Mouse (Mus musculus): ENCODE data around the gene Dph6. TPM values are rescaled to one million over a fixed set of nuclear protein-coding genes. Genes with fewer than 3 reads are reported as not detected.

Dph6 gene
- 17.8 and 18.0 TPM in 2 replicates for polyA plus RNA-seq (2012; rRNA removed)

- peak; percentile 41; the same call in 1 of the 2 replicates for TF ChIP-seq POLR2A (IDR thresholded peaks at IDR 0.05; ENCODE audit: extremely low read depth, insufficient read depth, low read length)
- TF ChIP-seq CTCF (IDR thresholded peaks at IDR 0.05; ENCODE audit: extremely low read depth, insufficient read depth, low read length) = no peak
- Histone ChIP-seq H3K4me1 (ENCODE audit: control insufficient read depth, insufficient read depth, low read length) (no peaks in the 10 kb centered on the region), H3K27ac (ENCODE audit: insufficient read depth, low read length) (peak within 1 kb of the TSS; percentile 89), H3K4me3 (ENCODE audit: insufficient read depth, low read length) (peak within 1 kb of the TSS; percentile 66)
These were observed at the start of gene Dph6 for GRCm38 (mm10) chr2:114654365-114655239. Dph6 (minus strand) TSS chr2:114654964.

- Histone ChIP-seq H3K4me1 (ENCODE audit: control insufficient read depth, insufficient read depth, low read length) (no peaks in the 10 kb centered on the region), H3K4me3 (ENCODE audit: insufficient read depth, low read length) (no peak overlapping the region), H3K27ac (ENCODE audit: insufficient read depth, low read length) (no peak overlapping the region)
- TF ChIP-seq CTCF (IDR thresholded peaks at IDR 0.05; ENCODE audit: extremely low read depth, insufficient read depth, low read length) (no peak), POLR2A (IDR thresholded peaks at IDR 0.05; ENCODE audit: extremely low read depth, insufficient read depth, low read length) (no peak)
These were observed 46.4 kb upstream of the Dph6 start for GRCm38 (mm10) chr2:114700966-114701685.

GRCm38 (mm10) chr2:114691607-114692006 lies 36.8 kb upstream of the Dph6 start:
- peaks cover 1% of the 10 kb centered on the region; the same call in 1 of the 2 replicates for H3K4me1 ChIP-seq (ENCODE audit: control insufficient read depth, insufficient read depth, low read length)
- no peak overlapping the region for H3K4me3 ChIP-seq (ENCODE audit: insufficient read depth, low read length)
- H3K27ac ChIP-seq (ENCODE audit: insufficient read depth, low read length) = no peak overlapping the region
- no peak for TF ChIP-seq CTCF (IDR thresholded peaks at IDR 0.05; ENCODE audit: extremely low read depth, insufficient read depth, low read length)
- no peak for TF ChIP-seq POLR2A (IDR thresholded peaks at IDR 0.05; ENCODE audit: extremely low read depth, insufficient read depth, low read length)

- TF ChIP-seq POLR2A (IDR thresholded peaks at IDR 0.05; ENCODE audit: extremely low read depth, insufficient read depth, low read length) (no peak), CTCF (IDR thresholded peaks at IDR 0.05; ENCODE audit: extremely low read depth, insufficient read depth, low read length) (no peak)
- no peak overlapping the region for H3K4me3 ChIP-seq (ENCODE audit: insufficient read depth, low read length)
- H3K27ac ChIP-seq (ENCODE audit: insufficient read depth, low read length) = no peak overlapping the region
- peaks cover 1% of the 10 kb centered on the region; the same call in 1 of the 2 replicates for H3K4me1 ChIP-seq (ENCODE audit: control insufficient read depth, insufficient read depth, low read length)
These were observed 32.7 kb upstream of the Dph6 start for GRCm38 (mm10) chr2:114687483-114687882.

GRCm38 (mm10) chr2:114687081-114687480 lies 32.3 kb upstream of the Dph6 start:
- TF ChIP-seq POLR2A (IDR thresholded peaks at IDR 0.05; ENCODE audit: extremely low read depth, insufficient read depth, low read length) = no peak
- no peak for TF ChIP-seq CTCF (IDR thresholded peaks at IDR 0.05; ENCODE audit: extremely low read depth, insufficient read depth, low read length)
- Histone ChIP-seq H3K27ac (ENCODE audit: insufficient read depth, low read length) (no peak overlapping the region), H3K4me3 (ENCODE audit: insufficient read depth, low read length) (no peak overlapping the region), H3K4me1 (ENCODE audit: control insufficient read depth, insufficient read depth, low read length) (peaks cover 1% of the 10 kb centered on the region; the same call in 1 of the 2 replicates)

GRCm38 (mm10) chr2:114673831-114674230 lies 19.1 kb upstream of the Dph6 start:
- H3K27ac ChIP-seq (ENCODE audit: insufficient read depth, low read length) = no peak overlapping the region
- no peaks in the 10 kb centered on the region for H3K4me1 ChIP-seq (ENCODE audit: control insufficient read depth, insufficient read depth, low read length)
- no peak for TF ChIP-seq CTCF (IDR thresholded peaks at IDR 0.05; ENCODE audit: extremely low read depth, insufficient read depth, low read length)
- TF ChIP-seq POLR2A (IDR thresholded peaks at IDR 0.05; ENCODE audit: extremely low read depth, insufficient read depth, low read length) = no peak
- H3K4me3 ChIP-seq (ENCODE audit: insufficient read depth, low read length) = no peak overlapping the region

GRCm38 (mm10) chr2:114670983-114671382 lies 16.2 kb upstream of the Dph6 start:
- Histone ChIP-seq H3K4me3 (ENCODE audit: insufficient read depth, low read length) (no peak overlapping the region), H3K27ac (ENCODE audit: insufficient read depth, low read length) (no peak overlapping the region), H3K4me1 (ENCODE audit: control insufficient read depth, insufficient read depth, low read length) (no peaks in the 10 kb centered on the region)
- no peak for TF ChIP-seq POLR2A (IDR thresholded peaks at IDR 0.05; ENCODE audit: extremely low read depth, insufficient read depth, low read length)
- TF ChIP-seq CTCF (IDR thresholded peaks at IDR 0.05; ENCODE audit: extremely low read depth, insufficient read depth, low read length) = no peak

- TF ChIP-seq POLR2A (IDR thresholded peaks at IDR 0.05; ENCODE audit: extremely low read depth, insufficient read depth, low read length) = no peak
- TF ChIP-seq CTCF (IDR thresholded peaks at IDR 0.05; ENCODE audit: extremely low read depth, insufficient read depth, low read length) = no peak
- no peak overlapping the region for H3K4me3 ChIP-seq (ENCODE audit: insufficient read depth, low read length)
- no peak overlapping the region for H3K27ac ChIP-seq (ENCODE audit: insufficient read depth, low read length)
- no peaks in the 10 kb centered on the region for H3K4me1 ChIP-seq (ENCODE audit: control insufficient read depth, insufficient read depth, low read length)
These were observed 4.2 kb upstream of the Dph6 start for GRCm38 (mm10) chr2:114658954-114659353.

GRCm38 (mm10) chr2:114646240-114646639 lies 8.5 kb downstream of the Dph6 start:
- Histone ChIP-seq H3K4me1 (ENCODE audit: control insufficient read depth, insufficient read depth, low read length) (no peaks in the 10 kb centered on the region), H3K4me3 (ENCODE audit: insufficient read depth, low read length) (no peak overlapping the region), H3K27ac (ENCODE audit: insufficient read depth, low read length) (no peak overlapping the region)
- TF ChIP-seq CTCF (IDR thresholded peaks at IDR 0.05; ENCODE audit: extremely low read depth, insufficient read depth, low read length) = no peak
- no peak for TF ChIP-seq POLR2A (IDR thresholded peaks at IDR 0.05; ENCODE audit: extremely low read depth, insufficient read depth, low read length)

Measured in cortical plate, adult 2 months (tissue).